Mouse (Mus musculus): ENCODE measurements at regions not wholly inside any gene's neighbourhood (a gene's known extent, or its start where the extent isn't known, plus 50 kb on each side); places are given as distances from the start of the nearest gene placed in this dataset.

GRCm38 (mm10) chr9:41566496-41566895 is 405.0 kb upstream of the Ubash3b start:
- no peak for DNase-seq (ENCODE audit: low spot score)

GRCm38 (mm10) chr9:41565784-41566183 is 404.3 kb upstream of the Ubash3b start:
- DNase-seq (ENCODE audit: low spot score), result no peak

- DNase-seq (ENCODE audit: low spot score), result no peak
Measured at GRCm38 (mm10) chr9:41563376-41563775, 401.9 kb upstream of the Ubash3b start.

GRCm38 (mm10) chr9:41558456-41558855 is 397.0 kb upstream of the Ubash3b start:
- DNase-seq (ENCODE audit: low spot score), result no peak

- no peak for DNase-seq (ENCODE audit: low spot score)
Measured at GRCm38 (mm10) chr9:41556888-41557287, 395.4 kb upstream of the Ubash3b start.

GRCm38 (mm10) chr9:41545776-41546175 is 384.3 kb upstream of the Ubash3b start:
- no peak for DNase-seq (ENCODE audit: low spot score)

GRCm38 (mm10) chr9:41542511-41542910 is 381.0 kb upstream of the Ubash3b start:
- no peak for DNase-seq (ENCODE audit: low spot score)

- no peak for DNase-seq (ENCODE audit: low spot score)
Measured at GRCm38 (mm10) chr9:41541327-41541726, 379.8 kb upstream of the Ubash3b start.

- no peak for DNase-seq (ENCODE audit: low spot score)
Measured at GRCm38 (mm10) chr9:41532786-41533185, 371.3 kb upstream of the Ubash3b start.

GRCm38 (mm10) chr9:41532290-41532689 is 370.8 kb upstream of the Ubash3b start:
- no peak for DNase-seq (ENCODE audit: low spot score)

- no peak for DNase-seq (ENCODE audit: low spot score)
Measured at GRCm38 (mm10) chr9:41531596-41531995, 370.1 kb upstream of the Ubash3b start.

- DNase-seq (ENCODE audit: low spot score), result no peak
Measured at GRCm38 (mm10) chr9:41526126-41526525, 364.6 kb upstream of the Ubash3b start.

GRCm38 (mm10) chr9:41525534-41525933 is 364.0 kb upstream of the Ubash3b start:
- DNase-seq (ENCODE audit: low spot score), result no peak

- DNase-seq (ENCODE audit: low spot score), result no peak
Measured at GRCm38 (mm10) chr9:41524591-41524990, 363.1 kb upstream of the Ubash3b start.

GRCm38 (mm10) chr9:41523969-41524368 is 362.5 kb upstream of the Ubash3b start:
- no peak for DNase-seq (ENCODE audit: low spot score)

GRCm38 (mm10) chr9:41522302-41522701 is 360.8 kb upstream of the Ubash3b start:
- DNase-seq (ENCODE audit: low spot score), result no peak

- no peak for DNase-seq (ENCODE audit: low spot score)
Measured at GRCm38 (mm10) chr9:41517787-41518186, 356.3 kb upstream of the Ubash3b start.

GRCm38 (mm10) chr9:41517053-41517696 is 355.7 kb upstream of the Ubash3b start:
- DNase-seq (ENCODE audit: low spot score), result no peak

- DNase-seq (ENCODE audit: low spot score), result no peak
Measured at GRCm38 (mm10) chr9:41515192-41515591, 353.7 kb upstream of the Ubash3b start.

GRCm38 (mm10) chr9:41513701-41514100 is 352.2 kb upstream of the Ubash3b start:
- no peak for DNase-seq (ENCODE audit: low spot score)

GRCm38 (mm10) chr9:41509597-41509996 is 348.1 kb upstream of the Ubash3b start:
- DNase-seq (ENCODE audit: low spot score), result no peak

GRCm38 (mm10) chr9:41508746-41509145 is 347.2 kb upstream of the Ubash3b start:
- DNase-seq (ENCODE audit: low spot score), result no peak

- DNase-seq (ENCODE audit: low spot score), result no peak
Measured at GRCm38 (mm10) chr9:41498326-41498725, 336.8 kb upstream of the Ubash3b start.

- no peak for DNase-seq (ENCODE audit: low spot score)
Measured at GRCm38 (mm10) chr9:41490112-41490511, 328.6 kb upstream of the Ubash3b start.

All from ovary, postnatal 10 days (tissue).